Mouse (Mus musculus): ENCODE results near the gene Rpl31. TPM values are rescaled to one million over a fixed set of nuclear protein-coding genes. Genes with fewer than 3 reads are reported as not detected.
A peak's percentile ranks its signal among the peaks of the same experiment; 100 is the strongest.

Gene Rpl31
- polyA plus RNA-seq, 1 experiment from 2014 or later, result 525 TPM

DNA sequence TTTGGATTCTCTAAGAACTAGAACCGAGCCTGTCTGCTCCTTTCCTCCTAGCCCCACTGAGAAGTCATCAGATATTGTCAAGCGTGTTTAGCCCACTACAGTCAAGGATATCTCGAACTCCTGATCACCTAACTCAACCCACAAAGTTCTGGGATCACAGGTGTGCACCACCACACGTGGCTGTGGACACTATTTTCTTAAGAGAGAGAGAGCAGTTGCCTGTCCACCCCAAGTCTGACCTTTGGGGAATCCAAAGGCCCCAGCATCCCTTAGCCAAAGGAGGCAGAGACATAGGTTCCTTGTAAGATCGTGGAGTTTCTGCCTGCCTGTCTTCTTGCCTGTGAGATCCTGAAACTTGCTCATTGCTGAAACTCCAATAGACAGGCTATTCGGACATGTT, 597 bp upstream of the Rpl31 start:
- peak overlapping the region; percentile 51 for H3K9ac ChIP-seq (replicated peaks)
- H3K4me3 ChIP-seq (replicated peaks), result peak overlapping the region; percentile 92
- no peaks in the 10 kb centered on the region; the same call in 1 of the 2 replicates for H3K27me3 ChIP-seq
- no peak overlapping the region for H3K27ac ChIP-seq
- peaks cover 17% of the 10 kb centered on the region for H3K4me1 ChIP-seq (replicated peaks)
- peak overlapping the region; percentile 57 for H3K4me2 ChIP-seq
- H3K9me3 ChIP-seq, result no peaks in the 10 kb centered on the region
- 27% methylated on average over 6 of the region's 6 CpGs for WGBS
- H3K36me3 ChIP-seq, result peaks cover 30% of the 10 kb centered on the region
- ATAC-seq (ENCODE audit: insufficient number of reproducible peaks, insufficient read depth, low FRiP score, low TSS enrichment, low read depth), result no peak

- H3K4me1 ChIP-seq (replicated peaks), result peaks cover 17% of the 10 kb centered on the region
- peaks cover 43% of the 10 kb centered on the region for H3K36me3 ChIP-seq
- H3K27ac ChIP-seq, result peak overlapping the region; percentile 90
- peak overlapping the region; percentile 97 for H3K9ac ChIP-seq (replicated peaks)
- H3K27me3 ChIP-seq, result no peaks in the 10 kb centered on the region
- peak; percentile 20; the same call in 1 of the 2 replicates for ATAC-seq (ENCODE audit: insufficient number of reproducible peaks, insufficient read depth, low FRiP score, low TSS enrichment, low read depth)
- H3K4me2 ChIP-seq, result peak overlapping the region; percentile 95
- under 1% methylated on average over 34 of the region's 34 CpGs for WGBS
- H3K4me3 ChIP-seq (replicated peaks), result peak overlapping the region; percentile 92
- no peaks in the 10 kb centered on the region for H3K9me3 ChIP-seq
These were observed 712 bp downstream of the Rpl31 start for GRCm38 (mm10) chr1:39368267-39368841.

DNA sequence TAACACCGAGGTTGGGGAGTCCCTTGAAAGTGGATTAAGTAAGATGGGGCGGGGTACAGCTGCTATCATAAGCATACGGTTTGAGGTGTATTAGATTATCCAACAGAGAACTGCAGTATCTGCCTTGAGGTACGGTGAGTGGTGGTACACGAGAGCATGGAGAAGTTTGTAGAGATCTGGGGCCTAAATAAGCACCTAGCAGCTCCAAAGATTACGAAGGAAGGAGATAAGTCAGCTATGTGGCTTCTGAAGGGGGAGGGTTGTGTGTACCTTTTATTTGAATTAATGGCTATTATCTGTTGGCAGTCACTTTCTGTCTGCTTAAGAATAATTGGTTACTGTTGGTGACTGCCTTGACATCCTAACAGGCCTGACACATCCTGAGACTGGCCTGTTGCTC, 2.8 kb downstream of the Rpl31 start:
- H3K9ac ChIP-seq (replicated peaks), result no peak overlapping the region
- 95% methylated on average over 6 of the region's 6 CpGs for WGBS

DNA sequence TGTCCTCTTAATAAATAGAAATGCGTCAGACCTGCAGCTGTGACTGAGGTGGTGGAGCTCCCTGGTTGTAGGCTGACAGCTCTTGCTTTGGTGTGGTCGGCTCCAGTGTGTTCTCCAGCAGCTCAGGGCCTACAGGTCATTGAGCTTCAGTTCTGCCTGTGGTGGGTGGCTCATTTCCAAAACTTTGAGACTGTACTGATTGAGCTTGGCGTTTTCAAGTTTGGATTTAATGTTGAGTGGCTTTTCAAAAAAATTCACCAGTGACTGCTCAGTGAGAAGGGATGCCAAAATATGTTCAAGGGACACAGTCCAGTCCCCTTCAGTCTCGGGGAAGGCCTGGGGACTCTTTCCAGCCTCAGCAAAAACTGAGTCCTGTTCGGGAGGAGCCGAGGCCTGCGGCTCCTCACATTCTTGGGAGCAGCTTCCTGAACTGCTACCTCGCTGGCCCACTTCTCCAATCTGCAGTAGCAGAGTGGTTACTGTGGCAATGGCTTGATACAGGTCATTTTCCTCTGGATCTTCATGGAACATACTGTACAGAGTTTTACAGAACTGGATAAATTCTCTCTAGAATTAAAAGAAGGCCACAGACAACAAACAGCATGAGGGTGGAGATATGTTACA, 4.7 kb downstream of the Rpl31 start:
- H3K4me1 ChIP-seq (replicated peaks), result peaks cover 12% of the 10 kb centered on the region
- no peaks in the 10 kb centered on the region for H3K9me3 ChIP-seq
- H3K27ac ChIP-seq, result no peak overlapping the region
- H3K4me2 ChIP-seq, result no peak overlapping the region
- no peak overlapping the region for H3K9ac ChIP-seq (replicated peaks)
- no peak overlapping the region for H3K4me3 ChIP-seq (replicated peaks)
- ATAC-seq (ENCODE audit: insufficient number of reproducible peaks, insufficient read depth, low FRiP score, low TSS enrichment, low read depth), result no peak
- H3K36me3 ChIP-seq, result peaks cover 60% of the 10 kb centered on the region
- WGBS, result 87% methylated on average over 8 of the region's 8 CpGs
- no peaks in the 10 kb centered on the region for H3K27me3 ChIP-seq

More for the DNA sequence above, 2.8 kb downstream of the Rpl31 start:
- no peak overlapping the region for H3K4me2 ChIP-seq
- no peaks in the 10 kb centered on the region for H3K27me3 ChIP-seq
- H3K36me3 ChIP-seq, result peaks cover 55% of the 10 kb centered on the region
- H3K4me3 ChIP-seq (replicated peaks), result no peak overlapping the region
- no peak for ATAC-seq (ENCODE audit: insufficient number of reproducible peaks, insufficient read depth, low FRiP score, low TSS enrichment, low read depth)
- no peaks in the 10 kb centered on the region for H3K9me3 ChIP-seq
- peaks cover 17% of the 10 kb centered on the region for H3K4me1 ChIP-seq (replicated peaks)
- no peak overlapping the region for H3K27ac ChIP-seq

GRCm38 (mm10) chr1:39373378-39373777, 5.7 kb downstream of the Rpl31 start:
- Histone ChIP-seq H3K36me3 (peaks cover 60% of the 10 kb centered on the region), H3K4me2 (no peak overlapping the region), H3K9ac (replicated peaks) (no peak overlapping the region), H3K27ac (no peak overlapping the region), H3K4me3 (replicated peaks) (no peak overlapping the region), H3K4me1 (replicated peaks) (peaks cover 12% of the 10 kb centered on the region), H3K9me3 (no peaks in the 10 kb centered on the region), H3K27me3 (no peaks in the 10 kb centered on the region)
- ATAC-seq (ENCODE audit: insufficient number of reproducible peaks, insufficient read depth, low FRiP score, low TSS enrichment, low read depth), result no peak
- whole genome bisulfite sequencing, result 61% methylated on average over 4 of the region's 4 CpGs

DNA sequence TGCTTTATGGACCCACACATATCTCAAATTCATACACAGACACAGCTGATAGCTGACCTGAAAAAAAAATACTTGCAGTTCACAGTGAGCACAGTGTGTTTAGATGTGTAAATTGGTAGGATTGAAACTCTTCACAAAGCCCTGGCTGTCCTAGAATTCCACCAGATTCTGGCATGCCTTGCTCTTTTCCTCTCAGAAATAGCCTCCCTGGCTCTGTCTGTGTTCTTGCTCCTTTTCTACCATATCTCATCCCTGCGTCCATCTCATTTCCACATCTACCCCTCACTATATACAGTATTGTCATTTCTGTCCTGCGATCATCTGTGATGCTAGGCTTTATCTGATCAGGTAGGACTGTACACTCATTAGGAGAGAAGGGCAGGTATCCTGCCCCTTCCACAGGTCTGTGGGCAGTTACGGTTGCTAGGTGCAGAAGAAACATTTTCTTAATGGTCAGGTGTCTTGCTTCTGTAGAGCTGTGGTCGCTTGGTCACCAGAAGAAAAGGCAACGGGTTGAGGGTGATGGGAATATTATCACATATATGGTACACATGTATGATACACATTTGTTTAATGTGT, 6.7 kb downstream of the Rpl31 start:
- ATAC-seq (ENCODE audit: insufficient number of reproducible peaks, insufficient read depth, low FRiP score, low TSS enrichment, low read depth), result no peak; the same call in 1 of the 2 replicates
- Histone ChIP-seq H3K27me3 (no peaks in the 10 kb centered on the region), H3K9ac (replicated peaks) (no peak overlapping the region), H3K36me3 (peaks cover 57% of the 10 kb centered on the region), H3K4me2 (no peak overlapping the region), H3K4me3 (replicated peaks) (no peak overlapping the region), H3K9me3 (no peaks in the 10 kb centered on the region), H3K4me1 (replicated peaks) (peaks cover 4% of the 10 kb centered on the region), H3K27ac (no peak overlapping the region)
- 91% methylated on average over 5 of the region's 5 CpGs for WGBS

DNA sequence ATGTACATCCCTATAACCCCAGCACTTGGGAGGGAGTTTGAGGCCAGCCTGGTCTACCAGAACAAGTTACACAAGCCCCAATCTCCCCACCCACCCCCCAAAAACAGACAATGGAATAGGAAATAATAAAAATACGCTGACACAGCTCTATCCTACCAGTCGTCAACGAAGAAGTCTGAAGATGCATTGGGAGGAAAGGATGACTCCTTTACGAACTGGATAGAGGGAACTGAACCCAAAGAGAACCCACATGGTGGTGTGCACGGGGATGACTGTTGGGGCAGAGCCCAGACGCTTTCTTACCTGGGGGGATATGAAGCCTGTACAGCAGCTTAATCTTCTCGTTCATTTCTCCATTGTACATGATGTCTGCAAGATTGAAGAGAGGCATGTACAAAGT, 8.5 kb downstream of the Rpl31 start:
- Histone ChIP-seq H3K4me2 (no peak overlapping the region), H3K9ac (replicated peaks) (no peak overlapping the region), H3K4me1 (replicated peaks) (no peaks in the 10 kb centered on the region), H3K4me3 (replicated peaks) (no peak overlapping the region), H3K36me3 (peaks cover 39% of the 10 kb centered on the region), H3K27ac (no peak overlapping the region), H3K9me3 (no peaks in the 10 kb centered on the region), H3K27me3 (no peaks in the 10 kb centered on the region)
- 86% methylated on average over 7 of the region's 7 CpGs for WGBS
- ATAC-seq (ENCODE audit: insufficient number of reproducible peaks, insufficient read depth, low FRiP score, low TSS enrichment, low read depth), result no peak

DNA sequence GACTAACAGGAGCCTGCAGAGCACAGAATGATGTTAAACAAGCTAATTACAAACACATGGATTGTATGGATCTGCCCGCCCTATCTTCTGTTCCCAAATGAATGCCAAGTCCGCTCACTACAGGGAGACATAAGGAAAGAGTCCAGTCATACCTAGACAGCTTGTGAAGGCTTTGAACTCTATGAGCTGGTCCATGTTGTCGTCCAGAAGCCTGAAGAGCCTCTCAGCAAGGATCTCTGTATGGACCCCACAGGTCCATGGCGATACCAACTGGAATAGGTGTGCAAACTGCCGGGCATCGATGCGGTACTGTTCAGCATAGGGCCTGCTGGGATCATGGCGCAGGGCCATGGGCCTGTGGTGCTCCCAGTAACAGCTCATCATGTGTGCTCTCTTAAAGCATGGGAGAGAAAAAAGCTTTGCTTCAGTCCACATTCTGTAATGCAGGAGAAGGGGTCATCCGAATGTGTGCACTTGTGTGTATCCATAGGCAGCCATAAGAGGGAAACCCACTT, 9.1 kb downstream of the Rpl31 start:
- Histone ChIP-seq H3K4me2 (no peak overlapping the region), H3K4me1 (replicated peaks) (no peaks in the 10 kb centered on the region), H3K36me3 (peaks cover 33% of the 10 kb centered on the region), H3K27ac (no peak overlapping the region), H3K9ac (replicated peaks) (no peak overlapping the region), H3K4me3 (replicated peaks) (no peak overlapping the region), H3K27me3 (no peaks in the 10 kb centered on the region), H3K9me3 (no peaks in the 10 kb centered on the region)
- no peak for ATAC-seq (ENCODE audit: insufficient number of reproducible peaks, insufficient read depth, low FRiP score, low TSS enrichment, low read depth)
- 93% methylated on average over 9 of the region's 9 CpGs for WGBS

DNA sequence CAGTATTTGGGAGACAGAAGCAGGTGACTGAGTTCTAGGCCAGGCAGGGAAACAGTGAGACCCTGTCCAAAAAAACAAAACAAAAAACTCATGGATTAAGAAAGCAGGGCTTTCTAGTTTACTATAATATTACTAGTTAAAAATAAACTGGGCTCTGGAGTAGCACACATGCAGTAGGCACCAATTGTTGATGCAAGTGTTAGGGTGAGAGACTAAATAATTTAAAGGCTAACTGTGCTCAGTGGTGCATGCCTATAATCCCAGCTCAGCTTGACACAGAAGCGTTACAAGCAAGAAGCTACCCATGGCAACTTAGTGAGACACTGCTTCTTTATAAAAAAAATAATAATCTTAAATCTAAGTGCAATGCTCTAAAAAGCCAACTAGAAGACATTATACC, 10.9 kb downstream of the Rpl31 start:
- Histone ChIP-seq H3K4me2 (no peak overlapping the region), H3K4me1 (replicated peaks) (no peaks in the 10 kb centered on the region), H3K27ac (no peak overlapping the region), H3K27me3 (no peaks in the 10 kb centered on the region), H3K9ac (replicated peaks) (no peak overlapping the region), H3K36me3 (peaks cover 15% of the 10 kb centered on the region), H3K9me3 (no peaks in the 10 kb centered on the region), H3K4me3 (replicated peaks) (no peak overlapping the region)
- no peak for ATAC-seq (ENCODE audit: insufficient number of reproducible peaks, insufficient read depth, low FRiP score, low TSS enrichment, low read depth)
- 85% methylated on average over 1 of the region's 1 CpGs for WGBS

DNA sequence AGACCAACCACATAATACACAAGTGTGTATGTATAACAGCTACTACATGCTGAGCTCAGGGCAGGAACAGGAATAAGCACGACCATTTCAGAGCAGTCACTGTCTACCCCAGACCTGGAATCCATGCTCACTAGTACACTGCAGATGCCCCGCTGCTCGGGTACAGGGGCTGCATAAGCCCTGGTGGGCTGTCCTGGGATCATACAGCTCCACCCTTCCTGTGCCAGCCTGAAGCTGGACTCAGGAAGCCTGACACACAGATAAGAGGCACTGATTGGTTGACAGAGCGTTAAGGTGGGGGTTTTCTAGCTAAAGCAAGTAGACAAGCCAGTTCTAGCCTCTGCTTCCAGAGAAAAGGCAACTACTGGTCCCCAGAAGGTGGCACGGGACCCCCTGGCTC, 11.4 kb downstream of the Rpl31 start:
- H3K9me3 ChIP-seq, result no peaks in the 10 kb centered on the region
- no peak for ATAC-seq (ENCODE audit: insufficient number of reproducible peaks, insufficient read depth, low FRiP score, low TSS enrichment, low read depth)
- H3K4me1 ChIP-seq (replicated peaks), result no peaks in the 10 kb centered on the region
- WGBS, result 77% methylated on average over 5 of the region's 5 CpGs
- H3K27me3 ChIP-seq, result no peaks in the 10 kb centered on the region
- no peak overlapping the region for H3K27ac ChIP-seq
- peaks cover 10% of the 10 kb centered on the region for H3K36me3 ChIP-seq
- H3K9ac ChIP-seq (replicated peaks), result no peak overlapping the region
- no peak overlapping the region for H3K4me2 ChIP-seq
- no peak overlapping the region for H3K4me3 ChIP-seq (replicated peaks)

- H3K36me3 ChIP-seq, result 0 out of 2 replicates have a peak, but pooled peaks cover 5% of the 10 kb centered on the region
- no peaks in the 10 kb centered on the region for H3K9me3 ChIP-seq
- H3K27me3 ChIP-seq, result no peaks in the 10 kb centered on the region
- H3K9ac ChIP-seq (replicated peaks), result no peak overlapping the region
- H3K4me3 ChIP-seq (replicated peaks), result no peak overlapping the region
- 86% methylated on average over 9 of the region's 9 CpGs for WGBS
- H3K4me1 ChIP-seq (replicated peaks), result no peaks in the 10 kb centered on the region
- no peak overlapping the region for H3K4me2 ChIP-seq
- H3K27ac ChIP-seq, result no peak overlapping the region
- ATAC-seq (ENCODE audit: insufficient number of reproducible peaks, insufficient read depth, low FRiP score, low TSS enrichment, low read depth), result no peak
These were observed 13.4 kb downstream of the Rpl31 start for GRCm38 (mm10) chr1:39381017-39381416.

Data from limb, embryonic 12.5 days (tissue).